Mouse (Mus musculus): ENCODE measurements around the gene Igsf11.

DNA sequence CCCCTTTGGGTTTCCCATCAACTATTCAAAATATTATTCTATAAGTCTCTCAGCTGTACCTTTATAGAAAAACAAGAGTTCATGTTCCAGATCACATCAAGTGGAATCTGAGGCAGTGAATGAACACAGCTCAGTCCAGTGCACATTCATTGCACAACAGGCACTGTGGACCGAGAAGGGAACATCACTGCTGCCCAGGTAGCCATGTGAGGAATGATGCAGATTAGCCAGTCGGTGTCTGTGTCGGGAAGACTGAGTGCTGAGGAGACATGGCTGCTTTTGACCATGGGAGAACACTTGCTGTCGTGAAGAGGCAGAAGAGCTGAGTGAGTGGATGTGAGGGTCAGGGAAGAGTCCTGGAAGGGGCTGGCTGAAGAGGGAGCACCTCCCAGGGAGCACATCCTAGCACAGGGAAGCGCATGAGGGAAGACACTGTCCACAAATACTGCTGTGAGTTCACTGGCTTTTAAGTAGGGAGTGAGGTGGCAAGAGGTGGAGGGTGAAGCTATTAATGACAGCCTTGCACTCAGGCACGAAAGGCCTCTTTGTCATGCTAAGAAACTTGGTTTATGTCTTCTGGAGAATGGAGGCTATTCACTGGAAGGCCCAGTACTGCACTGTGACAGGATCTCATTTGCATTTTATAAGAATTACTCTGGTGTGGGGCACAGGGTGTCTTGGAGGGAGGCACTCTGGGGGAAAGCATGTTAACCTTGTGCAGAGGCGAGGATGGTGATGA lies 54.8 kb downstream of the Igsf11 start:
- TF ChIP-seq CTCF (IDR thresholded peaks at IDR 0.05; ENCODE audit: low read depth), result no peak
- TF ChIP-seq EP300 (optimal IDR thresholded peaks at IDR 0.05), result no peak
